Mouse (Mus musculus): Measurements from ENCODE around the gene Bphl. TPM values are rescaled to one million over a fixed set of nuclear protein-coding genes. Genes with fewer than 3 reads are reported as not detected.
"Not testable (repeated sequence)": the region's sequence is repeated elsewhere in the genome, so short reads cannot be mapped to it uniquely, and the experiment has no call there.

Gene Bphl
- polyA plus RNA-seq, 1 experiment from 2014 or later = 42.4 TPM

GRCm38 (mm10) chr13:34057252-34057651 is 19.9 kb downstream of the Bphl start:
- 72% methylated on average over 1 of the region's 1 CpGs for WGBS (ENCODE audit: insufficient replicate concordance)
- ATAC-seq (replicated peaks; ENCODE audit: insufficient number of reproducible peaks, low FRiP score, low TSS enrichment) = no peak
- Histone ChIP-seq H3K9me3 (replicated peaks; ENCODE audit: control insufficient read depth, low read length) (no peaks in the 10 kb centered on the region), H3K27ac (ENCODE audit: low read depth, low read length) (no peak overlapping the region), H3K9ac (ENCODE audit: low read depth, low read length) (no peak overlapping the region), H3K4me3 (ENCODE audit: low read depth, low read length) (no peak overlapping the region), H3K27me3 (ENCODE audit: control insufficient read depth, insufficient read depth, low read length) (no peaks in the 10 kb centered on the region), H3K36me3 (ENCODE audit: control insufficient read depth, insufficient read depth, low read length) (peaks cover 11% of the 10 kb centered on the region), H3K4me1 (ENCODE audit: control insufficient read depth, insufficient read depth, low read length) (no peaks in the 10 kb centered on the region; the same call in 1 of the 2 replicates), H3K4me2 (no peak overlapping the region)

- Histone ChIP-seq H3K36me3 (ENCODE audit: control insufficient read depth, insufficient read depth, low read length) (peaks cover 11% of the 10 kb centered on the region), H3K27ac (ENCODE audit: low read depth, low read length) (no peak overlapping the region), H3K9ac (ENCODE audit: low read depth, low read length) (no peak overlapping the region), H3K4me2 (no peak overlapping the region), H3K9me3 (replicated peaks; ENCODE audit: control insufficient read depth, low read length) (no peaks in the 10 kb centered on the region), H3K27me3 (ENCODE audit: control insufficient read depth, insufficient read depth, low read length) (no peaks in the 10 kb centered on the region), H3K4me3 (ENCODE audit: low read depth, low read length) (no peak overlapping the region), H3K4me1 (ENCODE audit: control insufficient read depth, insufficient read depth, low read length) (no peaks in the 10 kb centered on the region; the same call in 1 of the 2 replicates)
- WGBS (ENCODE audit: insufficient replicate concordance) = 79% methylated on average over 9 of the region's 9 CpGs
- no peak for ATAC-seq (replicated peaks; ENCODE audit: insufficient number of reproducible peaks, low FRiP score, low TSS enrichment)
These were observed 22.7 kb downstream of the Bphl start for GRCm38 (mm10) chr13:34060061-34060460.

- Histone ChIP-seq H3K27me3 (ENCODE audit: control insufficient read depth, insufficient read depth, low read length) (no peaks in the 10 kb centered on the region), H3K4me2 (no peak overlapping the region), H3K27ac (ENCODE audit: low read depth, low read length) (no peak overlapping the region), H3K9ac (ENCODE audit: low read depth, low read length) (no peak overlapping the region), H3K4me1 (ENCODE audit: control insufficient read depth, insufficient read depth, low read length) (no peaks in the 10 kb centered on the region; the same call in 1 of the 2 replicates), H3K9me3 (replicated peaks; ENCODE audit: control insufficient read depth, low read length) (no peaks in the 10 kb centered on the region), H3K36me3 (ENCODE audit: control insufficient read depth, insufficient read depth, low read length) (peaks cover 3% of the 10 kb centered on the region; the same call in 1 of the 2 replicates), H3K4me3 (ENCODE audit: low read depth, low read length) (no peak overlapping the region)
- WGBS (ENCODE audit: insufficient replicate concordance) = 85% methylated on average over 10 of the region's 10 CpGs
- ATAC-seq (replicated peaks; ENCODE audit: insufficient number of reproducible peaks, low FRiP score, low TSS enrichment) = no peak
These were observed 25.1 kb downstream of the Bphl start for GRCm38 (mm10) chr13:34062466-34062865.

- no peak overlapping the region for H3K4me3 ChIP-seq (ENCODE audit: low read depth, low read length)
- H3K4me1 ChIP-seq (ENCODE audit: control insufficient read depth, insufficient read depth, low read length) = no peaks in the 10 kb centered on the region; the same call in 1 of the 2 replicates
- no peak overlapping the region for H3K27ac ChIP-seq (ENCODE audit: low read depth, low read length)
- peaks cover 3% of the 10 kb centered on the region; the same call in 1 of the 2 replicates for H3K36me3 ChIP-seq (ENCODE audit: control insufficient read depth, insufficient read depth, low read length)
- ATAC-seq (replicated peaks; ENCODE audit: insufficient number of reproducible peaks, low FRiP score, low TSS enrichment) = no peak
- H3K9ac ChIP-seq (ENCODE audit: low read depth, low read length) = no peak overlapping the region
- no peaks in the 10 kb centered on the region for H3K27me3 ChIP-seq (ENCODE audit: control insufficient read depth, insufficient read depth, low read length)
- 66% methylated on average over 1 of the region's 1 CpGs for WGBS (ENCODE audit: insufficient replicate concordance)
- no peak overlapping the region for H3K4me2 ChIP-seq
- no peaks in the 10 kb centered on the region for H3K9me3 ChIP-seq (replicated peaks; ENCODE audit: control insufficient read depth, low read length)
These were observed 29.0 kb downstream of the Bphl start for GRCm38 (mm10) chr13:34066351-34066750.

GRCm38 (mm10) chr13:34070296-34070695 is 32.9 kb downstream of the Bphl start:
- no peaks in the 10 kb centered on the region; the same call in 1 of the 2 replicates for H3K4me1 ChIP-seq (ENCODE audit: control insufficient read depth, insufficient read depth, low read length)
- 61% methylated on average over 4 of the region's 4 CpGs for WGBS (ENCODE audit: insufficient replicate concordance)
- no peak overlapping the region for H3K27ac ChIP-seq (ENCODE audit: low read depth, low read length)
- no peak for ATAC-seq (replicated peaks; ENCODE audit: insufficient number of reproducible peaks, low FRiP score, low TSS enrichment)
- H3K9me3 ChIP-seq (replicated peaks; ENCODE audit: control insufficient read depth, low read length) = no peaks in the 10 kb centered on the region
- H3K36me3 ChIP-seq (ENCODE audit: control insufficient read depth, insufficient read depth, low read length) = no peaks in the 10 kb centered on the region
- no peaks in the 10 kb centered on the region for H3K27me3 ChIP-seq (ENCODE audit: control insufficient read depth, insufficient read depth, low read length)
- H3K9ac ChIP-seq (ENCODE audit: low read depth, low read length) = no peak overlapping the region
- no peak overlapping the region for H3K4me3 ChIP-seq (ENCODE audit: low read depth, low read length)
- H3K4me2 ChIP-seq = no peak overlapping the region

- Histone ChIP-seq H3K4me1 (ENCODE audit: control insufficient read depth, insufficient read depth, low read length) (peaks cover 4% of the 10 kb centered on the region), H3K4me3 (ENCODE audit: low read depth, low read length) (no peak overlapping the region), H3K4me2 (no peak overlapping the region), H3K9ac (ENCODE audit: low read depth, low read length) (no peak overlapping the region), H3K27me3 (ENCODE audit: control insufficient read depth, insufficient read depth, low read length) (no peaks in the 10 kb centered on the region), H3K9me3 (replicated peaks; ENCODE audit: control insufficient read depth, low read length) (no peaks in the 10 kb centered on the region), H3K36me3 (ENCODE audit: control insufficient read depth, insufficient read depth, low read length) (no peaks in the 10 kb centered on the region), H3K27ac (ENCODE audit: low read depth, low read length) (no peak overlapping the region)
- 77% methylated on average over 6 of the region's 6 CpGs for WGBS (ENCODE audit: insufficient replicate concordance)
- ATAC-seq (replicated peaks; ENCODE audit: insufficient number of reproducible peaks, low FRiP score, low TSS enrichment) = no peak
These were observed 34.4 kb downstream of the Bphl start for GRCm38 (mm10) chr13:34071836-34072235.

GRCm38 (mm10) chr13:34072847-34073246 is 35.5 kb downstream of the Bphl start:
- Histone ChIP-seq H3K4me3 (ENCODE audit: low read depth, low read length) (no peak overlapping the region), H3K9me3 (replicated peaks; ENCODE audit: control insufficient read depth, low read length) (no peaks in the 10 kb centered on the region), H3K27ac (ENCODE audit: low read depth, low read length) (no peak overlapping the region), H3K27me3 (ENCODE audit: control insufficient read depth, insufficient read depth, low read length) (no peaks in the 10 kb centered on the region), H3K4me2 (no peak overlapping the region), H3K4me1 (ENCODE audit: control insufficient read depth, insufficient read depth, low read length) (peaks cover 7% of the 10 kb centered on the region), H3K9ac (ENCODE audit: low read depth, low read length) (no peak overlapping the region), H3K36me3 (ENCODE audit: control insufficient read depth, insufficient read depth, low read length) (no peaks in the 10 kb centered on the region)
- no peak for ATAC-seq (replicated peaks; ENCODE audit: insufficient number of reproducible peaks, low FRiP score, low TSS enrichment)
- WGBS (ENCODE audit: insufficient replicate concordance) = 69% methylated on average over 3 of the region's 3 CpGs

GRCm38 (mm10) chr13:34074441-34074840 is 37.0 kb downstream of the Bphl start:
- 88% methylated on average over 9 of the region's 17 CpGs for WGBS (ENCODE audit: insufficient replicate concordance)
- H3K9me3 ChIP-seq (replicated peaks; ENCODE audit: control insufficient read depth, low read length); H3K36me3 ChIP-seq (ENCODE audit: control insufficient read depth, insufficient read depth, low read length); H3K4me3 ChIP-seq (ENCODE audit: low read depth, low read length); H3K4me1 ChIP-seq (ENCODE audit: control insufficient read depth, insufficient read depth, low read length); H3K4me2 ChIP-seq; H3K9ac ChIP-seq (ENCODE audit: low read depth, low read length); ATAC-seq (replicated peaks; ENCODE audit: insufficient number of reproducible peaks, low FRiP score, low TSS enrichment); H3K27me3 ChIP-seq (ENCODE audit: control insufficient read depth, insufficient read depth, low read length); H3K27ac ChIP-seq (ENCODE audit: low read depth, low read length): not testable (repeated sequence)

GRCm38 (mm10) chr13:34075893-34076292 is 38.5 kb downstream of the Bphl start:
- not testable (repeated sequence) for H3K4me3 ChIP-seq (ENCODE audit: low read depth, low read length); H3K4me1 ChIP-seq (ENCODE audit: control insufficient read depth, insufficient read depth, low read length); H3K4me2 ChIP-seq; H3K9me3 ChIP-seq (replicated peaks; ENCODE audit: control insufficient read depth, low read length); H3K27me3 ChIP-seq (ENCODE audit: control insufficient read depth, insufficient read depth, low read length); ATAC-seq (replicated peaks; ENCODE audit: insufficient number of reproducible peaks, low FRiP score, low TSS enrichment); H3K36me3 ChIP-seq (ENCODE audit: control insufficient read depth, insufficient read depth, low read length); H3K9ac ChIP-seq (ENCODE audit: low read depth, low read length); H3K27ac ChIP-seq (ENCODE audit: low read depth, low read length)
- WGBS (ENCODE audit: insufficient replicate concordance) = 84% methylated on average over 6 of the region's 6 CpGs
